Mouse (Mus musculus) yolk sac, embryonic 10.5 days (tissue): ENCODE results near the gene Gm1527.
"Not testable (repeated sequence)": the region's sequence is repeated elsewhere in the genome, so short reads cannot be mapped to it uniquely, and the experiment has no call there.

ENCODE experiments used
- DNase-seq: peaks from one replicate; pipeline ENCODE4 v3.0.0-alpha.2; 2017; ENCODE audit warnings: low spot score

Gm1527 gene

DNA sequence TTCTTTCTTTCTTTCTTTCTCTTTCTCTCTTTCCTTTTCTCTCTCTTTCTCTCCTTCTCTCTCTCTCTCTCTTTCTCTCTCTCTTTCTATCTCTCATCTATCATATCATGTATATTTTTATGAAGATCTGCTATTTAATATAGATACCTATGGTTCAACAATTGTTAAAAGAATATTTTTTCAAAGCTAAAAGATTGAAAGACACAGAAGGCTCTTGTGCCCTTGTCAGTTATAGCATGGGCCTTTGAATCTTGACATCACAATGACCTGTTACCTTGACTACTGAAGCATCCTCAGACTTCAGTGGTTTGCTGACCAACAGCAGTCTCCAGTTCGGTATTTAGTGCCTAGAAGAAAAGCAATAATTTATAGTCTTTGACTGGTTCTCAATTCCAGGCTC is at the start of gene Gm1527:
Gene Gm1527, plus strand, starts transcription at position 301 of the 400 bp plus-strand sequence.
- DNase-seq: no peak

DNA sequence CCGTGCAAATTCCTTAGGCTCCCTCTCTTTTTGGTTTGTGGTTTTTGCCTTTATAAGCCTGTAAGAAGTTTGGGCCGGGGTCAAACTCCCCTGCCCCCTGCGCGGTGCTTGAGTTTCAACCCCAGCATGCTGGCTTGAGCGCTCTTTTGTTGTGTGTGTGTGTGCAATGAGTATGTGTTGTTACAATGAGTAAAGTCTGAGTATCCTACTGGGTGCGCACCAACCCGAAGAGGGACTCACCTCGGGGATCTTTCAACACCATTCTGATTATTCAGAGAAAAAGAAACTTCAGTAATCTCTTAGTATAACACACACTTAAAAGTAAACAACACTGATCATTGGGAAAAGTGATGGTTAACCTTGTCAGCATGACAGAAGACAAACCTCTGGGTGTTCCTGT is 49.2 kb upstream of the Gm1527 start:
- DNase-seq: no peak

- DNase-seq: no peak
These were observed 45.3 kb upstream of the Gm1527 start for GRCm38 (mm10) chr3:28847115-28847514.

DNA sequence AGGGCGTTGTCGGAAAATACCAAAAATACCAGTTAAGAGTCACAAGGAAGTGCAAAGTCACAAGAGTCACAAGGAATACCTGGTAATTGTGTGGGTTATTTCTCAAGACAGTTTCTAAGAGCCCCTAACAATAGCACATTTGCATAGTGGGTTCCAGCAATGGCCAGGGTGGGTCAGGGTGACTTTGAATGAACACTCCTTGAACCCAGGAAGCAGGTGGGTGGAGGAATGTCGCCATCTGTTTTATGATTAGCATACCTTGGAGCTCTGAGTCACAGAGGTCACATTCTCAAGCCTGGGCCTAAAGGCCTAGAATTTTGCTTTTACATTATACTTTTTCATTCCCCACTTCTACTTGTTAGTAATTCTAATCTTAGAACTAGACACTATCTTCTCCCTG is 40.2 kb upstream of the Gm1527 start:
- DNase-seq: not testable (repeated sequence)

DNA sequence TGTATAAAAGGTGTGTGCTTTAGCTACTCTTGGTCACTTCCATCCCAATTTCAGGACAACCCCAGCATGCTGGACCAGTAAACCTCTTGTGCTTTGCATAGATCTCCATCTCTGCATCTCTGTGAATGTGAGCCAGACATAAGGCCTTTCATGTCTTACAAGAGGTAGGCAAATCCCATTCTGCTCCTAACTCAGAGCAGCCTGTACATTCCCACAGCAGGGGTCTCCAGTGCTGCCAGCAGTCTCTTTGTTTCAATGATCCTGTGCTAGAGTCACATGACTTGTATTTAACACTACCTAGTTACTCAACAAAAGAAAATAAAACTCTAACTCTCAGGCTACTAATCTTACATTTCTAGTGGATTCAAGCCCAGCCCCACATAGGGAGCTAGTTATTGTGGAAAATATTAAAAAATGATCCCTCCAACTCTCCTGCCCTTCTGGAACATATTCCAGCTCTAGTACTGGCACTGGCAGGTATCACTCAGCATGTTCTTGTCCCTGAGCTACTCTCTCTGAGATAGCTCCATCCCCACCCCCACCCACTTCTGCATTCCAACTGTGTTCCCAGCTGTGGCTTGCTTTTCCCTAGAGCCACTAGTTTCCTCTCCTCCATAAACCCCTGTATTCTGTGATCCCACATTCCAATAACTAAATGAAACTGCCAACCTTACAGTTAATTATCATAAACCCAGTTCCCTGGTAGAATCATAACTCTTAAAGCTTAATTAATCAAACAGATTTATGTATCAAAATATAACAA is 32.6 kb upstream of the Gm1527 start:
- not testable (repeated sequence) for DNase-seq

DNA sequence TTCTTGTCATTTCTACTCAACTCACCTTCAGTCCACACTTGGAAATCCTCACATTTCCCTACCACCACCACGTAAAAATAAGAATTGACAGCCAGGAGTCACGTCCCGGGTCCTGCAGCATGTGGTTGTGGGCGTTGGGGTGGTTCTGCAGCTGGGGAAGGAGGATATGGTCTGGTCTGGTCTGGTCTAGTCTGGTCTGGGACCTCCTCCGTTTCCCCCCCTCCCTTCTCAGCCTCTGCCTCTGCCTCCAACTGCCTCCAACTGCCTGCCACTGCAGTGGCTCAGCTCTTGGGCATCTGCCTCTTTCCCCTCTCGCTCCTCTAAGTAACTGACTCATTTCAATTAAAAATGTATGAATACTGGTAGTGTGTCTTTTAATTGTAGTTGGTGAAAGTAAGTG is 4.5 kb downstream of the Gm1527 start:
- DNase-seq: not testable (repeated sequence)

- no peak for DNase-seq
These were observed 73.5 kb downstream of the Gm1527 start for GRCm38 (mm10) chr3:28965931-28966330.

GRCm38 (mm10) chr3:28968851-28969250 is 76.4 kb downstream of the Gm1527 start:
- DNase-seq: no peak
